Mouse (Mus musculus): ENCODE measurements at regions not wholly inside any gene's neighbourhood (a gene's known extent, or its start where the extent isn't known, plus 50 kb on each side); places are given as distances from the start of the nearest gene placed in this dataset.
"Not testable (repeated sequence)": the region's sequence is repeated elsewhere in the genome, so short reads cannot be mapped to it uniquely, and the experiment has no call there.

- no peaks in the 10 kb centered on the region for H3K9me3 ChIP-seq
- WGBS: 18% methylated on average over 4 of the region's 4 CpGs
- no peaks in the 10 kb centered on the region for H3K4me1 ChIP-seq (replicated peaks)
- no peak overlapping the region for H3K4me2 ChIP-seq
- ATAC-seq (ENCODE audit: low FRiP score, low read depth): peak; percentile 89
- H3K27ac ChIP-seq (replicated peaks): no peak overlapping the region
- no peaks in the 10 kb centered on the region for H3K36me3 ChIP-seq
- no peaks in the 10 kb centered on the region for H3K27me3 ChIP-seq
- H3K9ac ChIP-seq: no peak overlapping the region
- no peak overlapping the region for H3K4me3 ChIP-seq
Measured at GRCm38 (mm10) chr17:69563165-69563564, 124.0 kb downstream of the Akain1 start.

- H3K4me3 ChIP-seq; ATAC-seq (ENCODE audit: low FRiP score, low read depth): not testable (repeated sequence)
- 78% methylated on average over 8 of the region's 8 CpGs for whole genome bisulfite sequencing
Measured at GRCm38 (mm10) chr17:69571070-69571669, 132.0 kb downstream of the Akain1 start.

GRCm38 (mm10) chr17:69590553-69590952 lies 151.4 kb downstream of the Akain1 start:
- H3K4me1 ChIP-seq (replicated peaks): no peaks in the 10 kb centered on the region
- H3K4me2 ChIP-seq: no peak overlapping the region
- no peak overlapping the region for H3K9ac ChIP-seq
- no peak overlapping the region for H3K4me3 ChIP-seq
- no peak overlapping the region for H3K27ac ChIP-seq (replicated peaks)
- WGBS: 78% methylated on average over 4 of the region's 4 CpGs
- no peak for ATAC-seq (ENCODE audit: low FRiP score, low read depth)
- H3K36me3 ChIP-seq: no peaks in the 10 kb centered on the region
- no peaks in the 10 kb centered on the region for H3K27me3 ChIP-seq
- no peaks in the 10 kb centered on the region for H3K9me3 ChIP-seq

More at GRCm38 (mm10) chr17:69571070-69571669, 132.0 kb downstream of the Akain1 start:
- H3K9ac ChIP-seq; H3K27me3 ChIP-seq; H3K4me2 ChIP-seq; H3K4me1 ChIP-seq (replicated peaks); H3K27ac ChIP-seq (replicated peaks); H3K36me3 ChIP-seq; H3K9me3 ChIP-seq: not testable (repeated sequence)

- ATAC-seq (ENCODE audit: low FRiP score, low read depth): no peak
- Histone ChIP-seq H3K4me1 (replicated peaks) (no peaks in the 10 kb centered on the region), H3K9ac (no peak overlapping the region), H3K27ac (replicated peaks) (no peak overlapping the region), H3K36me3 (no peaks in the 10 kb centered on the region), H3K9me3 (no peaks in the 10 kb centered on the region), H3K4me2 (no peak overlapping the region), H3K27me3 (no peaks in the 10 kb centered on the region), H3K4me3 (no peak overlapping the region)
- 66% methylated on average over 3 of the region's 3 CpGs for WGBS
Measured at GRCm38 (mm10) chr17:69597773-69598295, 158.7 kb downstream of the Akain1 start.

GRCm38 (mm10) chr17:69598461-69598860 lies 159.3 kb downstream of the Akain1 start:
- H3K36me3 ChIP-seq: no peaks in the 10 kb centered on the region
- no peaks in the 10 kb centered on the region for H3K4me1 ChIP-seq (replicated peaks)
- no peak overlapping the region for H3K4me2 ChIP-seq
- 85% methylated on average over 5 of the region's 5 CpGs for WGBS
- no peak overlapping the region for H3K27ac ChIP-seq (replicated peaks)
- ATAC-seq (ENCODE audit: low FRiP score, low read depth): no peak
- no peak overlapping the region for H3K9ac ChIP-seq
- no peak overlapping the region for H3K4me3 ChIP-seq
- no peaks in the 10 kb centered on the region for H3K27me3 ChIP-seq
- no peaks in the 10 kb centered on the region for H3K9me3 ChIP-seq

GRCm38 (mm10) chr17:69603596-69603995 lies 164.5 kb downstream of the Akain1 start:
- no peaks in the 10 kb centered on the region for H3K36me3 ChIP-seq
- H3K27me3 ChIP-seq: no peaks in the 10 kb centered on the region
- H3K4me1 ChIP-seq (replicated peaks): no peaks in the 10 kb centered on the region
- no peak for ATAC-seq (ENCODE audit: low FRiP score, low read depth)
- no peak overlapping the region for H3K4me2 ChIP-seq
- H3K4me3 ChIP-seq: no peak overlapping the region
- no peaks in the 10 kb centered on the region for H3K9me3 ChIP-seq
- H3K9ac ChIP-seq: no peak overlapping the region
- no peak overlapping the region for H3K27ac ChIP-seq (replicated peaks)

GRCm38 (mm10) chr17:69604698-69605097 lies 165.6 kb downstream of the Akain1 start:
- ATAC-seq (ENCODE audit: low FRiP score, low read depth): no peak
- Histone ChIP-seq H3K9me3 (no peaks in the 10 kb centered on the region), H3K4me1 (replicated peaks) (no peaks in the 10 kb centered on the region), H3K4me2 (no peak overlapping the region), H3K27ac (replicated peaks) (no peak overlapping the region), H3K36me3 (no peaks in the 10 kb centered on the region), H3K4me3 (no peak overlapping the region), H3K27me3 (no peaks in the 10 kb centered on the region), H3K9ac (no peak overlapping the region)
- WGBS: 60% methylated on average over 6 of the region's 6 CpGs

- Histone ChIP-seq H3K4me1 (replicated peaks) (no peaks in the 10 kb centered on the region), H3K9ac (no peak overlapping the region), H3K4me2 (no peak overlapping the region), H3K4me3 (no peak overlapping the region), H3K27me3 (no peaks in the 10 kb centered on the region), H3K36me3 (no peaks in the 10 kb centered on the region), H3K27ac (replicated peaks) (peak overlapping the region; percentile 8; the same call in 1 of the 2 replicates), H3K9me3 (no peaks in the 10 kb centered on the region)
- no peak for ATAC-seq (ENCODE audit: low FRiP score, low read depth)
- WGBS: 68% methylated on average over 9 of the region's 9 CpGs
Measured at GRCm38 (mm10) chr17:69605458-69605857, 166.3 kb downstream of the Akain1 start.

- no peaks in the 10 kb centered on the region for H3K9me3 ChIP-seq
- H3K27ac ChIP-seq (replicated peaks): no peak overlapping the region
- H3K27me3 ChIP-seq: no peaks in the 10 kb centered on the region
- 55% methylated on average over 3 of the region's 3 CpGs for WGBS
- H3K36me3 ChIP-seq: no peaks in the 10 kb centered on the region
- ATAC-seq (ENCODE audit: low FRiP score, low read depth): peak; percentile 38; the same call in 1 of the 2 replicates
- H3K4me2 ChIP-seq: no peak overlapping the region
- H3K4me3 ChIP-seq: no peak overlapping the region
- no peak overlapping the region for H3K9ac ChIP-seq
- no peaks in the 10 kb centered on the region for H3K4me1 ChIP-seq (replicated peaks)
Measured at GRCm38 (mm10) chr17:69631411-69631810, 192.3 kb downstream of the Akain1 start.

GRCm38 (mm10) chr17:69650496-69650895 lies 211.4 kb downstream of the Akain1 start:
- H3K9me3 ChIP-seq; H3K36me3 ChIP-seq; H3K4me2 ChIP-seq; H3K9ac ChIP-seq; ATAC-seq (ENCODE audit: low FRiP score, low read depth); H3K27ac ChIP-seq (replicated peaks); H3K4me1 ChIP-seq (replicated peaks); H3K27me3 ChIP-seq; H3K4me3 ChIP-seq: not testable (repeated sequence)
- WGBS: 92% methylated on average over 2 of the region's 2 CpGs

GRCm38 (mm10) chr17:69654586-69654985 lies 215.5 kb downstream of the Akain1 start:
- 25% methylated on average over 2 of the region's 2 CpGs for WGBS
- H3K4me1 ChIP-seq (replicated peaks): no peaks in the 10 kb centered on the region

GRCm38 (mm10) chr17:69672530-69672929 lies 233.4 kb downstream of the Akain1 start:
- no peak overlapping the region for H3K4me2 ChIP-seq
- H3K27ac ChIP-seq (replicated peaks): peak overlapping the region; percentile 42; the same call in 1 of the 2 replicates
- H3K4me3 ChIP-seq: no peak overlapping the region
- WGBS: 71% methylated on average over 3 of the region's 3 CpGs
- no peaks in the 10 kb centered on the region for H3K36me3 ChIP-seq
- ATAC-seq (ENCODE audit: low FRiP score, low read depth): peak; percentile 97
- no peak overlapping the region for H3K9ac ChIP-seq
- H3K9me3 ChIP-seq: no peaks in the 10 kb centered on the region
- H3K4me1 ChIP-seq (replicated peaks): no peaks in the 10 kb centered on the region
- no peaks in the 10 kb centered on the region for H3K27me3 ChIP-seq

More at GRCm38 (mm10) chr17:69654586-69654985, 215.5 kb downstream of the Akain1 start:
- no peak overlapping the region for H3K4me2 ChIP-seq
- no peaks in the 10 kb centered on the region for H3K27me3 ChIP-seq
- H3K27ac ChIP-seq (replicated peaks): no peak overlapping the region
- no peaks in the 10 kb centered on the region for H3K9me3 ChIP-seq
- ATAC-seq (ENCODE audit: low FRiP score, low read depth): no peak
- no peak overlapping the region for H3K4me3 ChIP-seq
- H3K36me3 ChIP-seq: no peaks in the 10 kb centered on the region
- H3K9ac ChIP-seq: no peak overlapping the region

- WGBS: 91% methylated on average over 5 of the region's 5 CpGs
- no peak overlapping the region for H3K9ac ChIP-seq
- H3K4me2 ChIP-seq: no peak overlapping the region
- no peaks in the 10 kb centered on the region for H3K36me3 ChIP-seq
- H3K9me3 ChIP-seq: no peaks in the 10 kb centered on the region
- peaks cover 8% of the 10 kb centered on the region for H3K4me1 ChIP-seq (replicated peaks)
- H3K4me3 ChIP-seq: no peak overlapping the region
- no peak overlapping the region for H3K27ac ChIP-seq (replicated peaks)
- H3K27me3 ChIP-seq: no peaks in the 10 kb centered on the region
- no peak for ATAC-seq (ENCODE audit: low FRiP score, low read depth)
Measured at GRCm38 (mm10) chr17:69683091-69683490, 244.0 kb downstream of the Akain1 start.

Measured in hindbrain, embryonic 15.5 days (tissue).